Mouse (Mus musculus): ENCODE results near the gene 9930111J21Rik2. TPM values are rescaled to one million over a fixed set of nuclear protein-coding genes. Genes with fewer than 3 reads are reported as not detected.

9930111J21Rik2 gene
- polyA plus RNA-seq, 1 experiment from 2014 or later, result 0.60 TPM

GRCm38 (mm10) chr11:49088990-49089652 lies 38.1 kb upstream of the 9930111J21Rik2 start:
- Histone ChIP-seq H3K27ac (ENCODE audit: low read length) (no peak overlapping the region), H3K9ac (replicated peaks; ENCODE audit: low read length) (no peak overlapping the region), H3K4me3 (ENCODE audit: low read length) (no peak overlapping the region), H3K4me2 (replicated peaks; ENCODE audit: low read depth, low read length) (no peak overlapping the region), H3K9me3 (ENCODE audit: low read length) (no peaks in the 10 kb centered on the region), H3K36me3 (ENCODE audit: insufficient read depth, low read length) (no peaks in the 10 kb centered on the region), H3K4me1 (ENCODE audit: insufficient read depth, low read length) (peaks cover 10% of the 10 kb centered on the region; the same call in 1 of the 2 replicates), H3K27me3 (ENCODE audit: insufficient read depth, low read length) (no peaks in the 10 kb centered on the region)
- 90% methylated on average over 5 of the region's 5 CpGs for WGBS
- ATAC-seq (ENCODE audit: low FRiP score, low TSS enrichment), result no peak

DNA sequence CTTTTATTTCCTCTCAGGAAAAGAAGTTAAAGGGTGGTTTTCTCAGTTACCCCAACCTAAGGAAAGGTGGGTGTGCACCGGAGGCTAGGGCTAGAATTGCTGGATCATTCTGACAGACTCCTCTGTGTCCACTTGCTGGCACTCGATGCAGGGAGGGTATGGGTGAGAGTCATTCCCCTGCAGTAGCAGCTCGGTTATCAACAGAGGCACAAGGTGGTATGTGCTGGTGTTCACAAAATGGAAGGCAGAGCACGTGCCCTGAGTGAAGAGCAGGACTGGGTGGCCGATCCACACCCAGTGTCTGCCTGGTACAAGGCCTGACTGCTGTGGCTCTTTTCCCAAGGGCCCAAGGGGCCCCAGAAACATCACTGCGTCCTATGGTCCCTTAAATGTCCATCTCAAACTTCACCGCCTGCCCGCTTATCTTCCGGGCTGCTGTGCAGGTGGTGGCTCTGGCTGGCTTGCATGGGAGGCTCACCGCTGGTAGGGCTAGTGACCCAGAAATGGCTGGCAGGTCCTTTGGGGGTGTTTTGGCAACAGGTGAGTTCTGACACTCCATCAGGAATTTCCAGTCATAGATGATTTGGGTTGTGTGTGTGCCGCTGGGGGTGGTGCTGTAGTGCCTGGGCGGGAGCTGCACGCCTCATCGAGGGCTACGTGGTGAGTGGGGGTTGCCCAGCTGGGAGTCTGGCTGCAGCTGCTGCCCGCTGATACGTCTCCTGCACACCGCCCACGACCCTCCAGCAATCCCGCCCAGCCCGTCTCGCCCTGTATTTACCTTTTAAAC lies 37.0 kb upstream of the 9930111J21Rik2 start:
- Histone ChIP-seq H3K4me3 (ENCODE audit: low read length) (peak overlapping the region; percentile 7), H3K36me3 (ENCODE audit: insufficient read depth, low read length) (no peaks in the 10 kb centered on the region), H3K4me1 (ENCODE audit: insufficient read depth, low read length) (peaks cover 10% of the 10 kb centered on the region; the same call in 1 of the 2 replicates), H3K9ac (replicated peaks; ENCODE audit: low read length) (no peak overlapping the region), H3K27ac (ENCODE audit: low read length) (no peak overlapping the region), H3K4me2 (replicated peaks; ENCODE audit: low read depth, low read length) (peak overlapping the region; percentile 45), H3K27me3 (ENCODE audit: insufficient read depth, low read length) (no peaks in the 10 kb centered on the region), H3K9me3 (ENCODE audit: low read length) (no peaks in the 10 kb centered on the region)
- WGBS, result 31% methylated on average over 22 of the region's 22 CpGs
- peak; percentile 85; the same call in 1 of the 2 replicates for ATAC-seq (ENCODE audit: low FRiP score, low TSS enrichment)

- Histone ChIP-seq H3K36me3 (ENCODE audit: insufficient read depth, low read length) (no peaks in the 10 kb centered on the region), H3K9ac (replicated peaks; ENCODE audit: low read length) (no peak overlapping the region), H3K27ac (ENCODE audit: low read length) (no peak overlapping the region), H3K4me1 (ENCODE audit: insufficient read depth, low read length) (peaks cover 10% of the 10 kb centered on the region; the same call in 1 of the 2 replicates), H3K4me3 (ENCODE audit: low read length) (no peak overlapping the region), H3K27me3 (ENCODE audit: insufficient read depth, low read length) (no peaks in the 10 kb centered on the region), H3K4me2 (replicated peaks; ENCODE audit: low read depth, low read length) (no peak overlapping the region), H3K9me3 (ENCODE audit: low read length) (no peaks in the 10 kb centered on the region)
- ATAC-seq (ENCODE audit: low FRiP score, low TSS enrichment), result no peak
- WGBS, result 80% methylated on average over 6 of the region's 6 CpGs
Measured at GRCm38 (mm10) chr11:49086858-49087361, 35.9 kb upstream of the 9930111J21Rik2 start.

- Histone ChIP-seq H3K36me3 (ENCODE audit: insufficient read depth, low read length) (no peaks in the 10 kb centered on the region), H3K4me1 (ENCODE audit: insufficient read depth, low read length) (peaks cover 16% of the 10 kb centered on the region; the same call in 1 of the 2 replicates), H3K27me3 (ENCODE audit: insufficient read depth, low read length) (no peaks in the 10 kb centered on the region), H3K27ac (ENCODE audit: low read length) (0 out of 2 replicates have a peak overlapping the region, but pooled peaks have one; percentile 32), H3K9me3 (ENCODE audit: low read length) (no peaks in the 10 kb centered on the region), H3K4me3 (ENCODE audit: low read length) (no peak overlapping the region), H3K9ac (replicated peaks; ENCODE audit: low read length) (no peak overlapping the region), H3K4me2 (replicated peaks; ENCODE audit: low read depth, low read length) (no peak overlapping the region)
- no peak for ATAC-seq (ENCODE audit: low FRiP score, low TSS enrichment)
- WGBS, result 39% methylated on average over 3 of the region's 3 CpGs
Measured at GRCm38 (mm10) chr11:49084875-49085274, 33.8 kb upstream of the 9930111J21Rik2 start.

GRCm38 (mm10) chr11:49084385-49084784 lies 33.3 kb upstream of the 9930111J21Rik2 start:
- no peaks in the 10 kb centered on the region for H3K36me3 ChIP-seq (ENCODE audit: insufficient read depth, low read length)
- H3K9me3 ChIP-seq (ENCODE audit: low read length), result no peaks in the 10 kb centered on the region
- H3K4me3 ChIP-seq (ENCODE audit: low read length), result no peak overlapping the region
- H3K27ac ChIP-seq (ENCODE audit: low read length), result 0 out of 2 replicates have a peak overlapping the region, but pooled peaks have one; percentile 32
- WGBS, result 63% methylated on average over 1 of the region's 1 CpGs
- no peaks in the 10 kb centered on the region for H3K27me3 ChIP-seq (ENCODE audit: insufficient read depth, low read length)
- H3K9ac ChIP-seq (replicated peaks; ENCODE audit: low read length), result no peak overlapping the region
- ATAC-seq (ENCODE audit: low FRiP score, low TSS enrichment), result no peak
- H3K4me2 ChIP-seq (replicated peaks; ENCODE audit: low read depth, low read length), result no peak overlapping the region
- H3K4me1 ChIP-seq (ENCODE audit: insufficient read depth, low read length), result peaks cover 16% of the 10 kb centered on the region; the same call in 1 of the 2 replicates

DNA sequence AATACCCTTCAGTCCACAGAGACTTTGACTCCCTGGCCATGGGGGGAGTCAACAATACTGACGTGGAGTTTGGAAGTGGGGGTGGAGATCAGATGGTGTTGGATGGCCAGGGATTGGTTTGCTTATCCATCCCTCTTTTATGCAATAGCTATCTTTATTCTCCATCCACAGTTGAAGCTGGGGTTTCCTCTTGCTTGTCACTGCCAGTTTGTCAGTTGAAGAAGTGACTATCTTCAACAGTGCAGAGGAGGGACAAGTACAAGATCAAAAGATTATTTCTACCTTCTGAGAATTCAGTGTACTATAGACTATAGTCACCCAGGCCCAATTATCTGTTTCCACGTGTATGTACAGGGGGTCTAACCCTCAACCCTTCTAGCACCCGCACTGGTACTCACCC lies 32.8 kb upstream of the 9930111J21Rik2 start:
- H3K9ac ChIP-seq (replicated peaks; ENCODE audit: low read length), result no peak overlapping the region
- ATAC-seq (ENCODE audit: low FRiP score, low TSS enrichment), result no peak

GRCm38 (mm10) chr11:49083146-49083545 lies 32.1 kb upstream of the 9930111J21Rik2 start:
- no peak overlapping the region for H3K9ac ChIP-seq (replicated peaks; ENCODE audit: low read length)
- WGBS, result 82% methylated on average over 1 of the region's 1 CpGs
- H3K4me1 ChIP-seq (ENCODE audit: insufficient read depth, low read length), result peaks cover 13% of the 10 kb centered on the region; the same call in 1 of the 2 replicates
- H3K27me3 ChIP-seq (ENCODE audit: insufficient read depth, low read length), result no peaks in the 10 kb centered on the region
- H3K9me3 ChIP-seq (ENCODE audit: low read length), result no peaks in the 10 kb centered on the region
- H3K4me2 ChIP-seq (replicated peaks; ENCODE audit: low read depth, low read length), result no peak overlapping the region
- no peaks in the 10 kb centered on the region for H3K36me3 ChIP-seq (ENCODE audit: insufficient read depth, low read length)
- no peak overlapping the region for H3K4me3 ChIP-seq (ENCODE audit: low read length)
- ATAC-seq (ENCODE audit: low FRiP score, low TSS enrichment), result no peak
- no peak overlapping the region for H3K27ac ChIP-seq (ENCODE audit: low read length)

More for the DNA sequence above, 32.8 kb upstream of the 9930111J21Rik2 start:
- H3K9me3 ChIP-seq (ENCODE audit: low read length), result no peaks in the 10 kb centered on the region
- H3K27ac ChIP-seq (ENCODE audit: low read length), result no peak overlapping the region
- WGBS, result 75% methylated on average over 3 of the region's 3 CpGs
- H3K4me2 ChIP-seq (replicated peaks; ENCODE audit: low read depth, low read length), result no peak overlapping the region
- no peak overlapping the region for H3K4me3 ChIP-seq (ENCODE audit: low read length)
- H3K36me3 ChIP-seq (ENCODE audit: insufficient read depth, low read length), result no peaks in the 10 kb centered on the region
- peaks cover 16% of the 10 kb centered on the region; the same call in 1 of the 2 replicates for H3K4me1 ChIP-seq (ENCODE audit: insufficient read depth, low read length)
- no peaks in the 10 kb centered on the region for H3K27me3 ChIP-seq (ENCODE audit: insufficient read depth, low read length)

GRCm38 (mm10) chr11:49081886-49082285 lies 30.8 kb upstream of the 9930111J21Rik2 start:
- no peak overlapping the region for H3K27ac ChIP-seq (ENCODE audit: low read length)
- H3K27me3 ChIP-seq (ENCODE audit: insufficient read depth, low read length), result no peaks in the 10 kb centered on the region
- no peak overlapping the region for H3K4me2 ChIP-seq (replicated peaks; ENCODE audit: low read depth, low read length)
- no peak overlapping the region for H3K4me3 ChIP-seq (ENCODE audit: low read length)
- ATAC-seq (ENCODE audit: low FRiP score, low TSS enrichment), result no peak
- peaks cover 11% of the 10 kb centered on the region; the same call in 1 of the 2 replicates for H3K4me1 ChIP-seq (ENCODE audit: insufficient read depth, low read length)
- no peaks in the 10 kb centered on the region for H3K9me3 ChIP-seq (ENCODE audit: low read length)
- H3K36me3 ChIP-seq (ENCODE audit: insufficient read depth, low read length), result no peaks in the 10 kb centered on the region
- no peak overlapping the region for H3K9ac ChIP-seq (replicated peaks; ENCODE audit: low read length)
- WGBS, result 66% methylated on average over 3 of the region's 3 CpGs

DNA sequence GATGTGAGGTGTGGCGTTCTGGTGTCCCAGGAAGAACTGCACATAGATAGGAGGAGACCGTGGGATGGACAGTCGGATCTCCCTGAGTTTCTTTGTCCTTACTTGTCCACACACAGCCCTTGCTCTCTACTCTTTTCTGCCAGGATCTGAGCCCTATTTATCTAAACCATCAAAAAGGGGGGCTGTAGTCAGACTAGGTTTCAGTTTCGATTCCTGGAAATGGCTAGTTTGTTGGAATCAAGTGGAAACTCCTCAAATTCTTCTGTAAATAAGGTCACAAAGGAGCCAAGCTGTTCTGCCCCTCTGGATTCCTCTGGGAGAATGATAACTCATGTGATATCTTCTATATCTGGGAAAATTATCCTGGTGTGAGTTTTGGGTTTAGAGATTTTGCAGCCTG lies 30.3 kb upstream of the 9930111J21Rik2 start:
- Histone ChIP-seq H3K9me3 (ENCODE audit: low read length) (no peaks in the 10 kb centered on the region), H3K4me3 (ENCODE audit: low read length) (no peak overlapping the region), H3K9ac (replicated peaks; ENCODE audit: low read length) (no peak overlapping the region), H3K4me2 (replicated peaks; ENCODE audit: low read depth, low read length) (no peak overlapping the region), H3K36me3 (ENCODE audit: insufficient read depth, low read length) (no peaks in the 10 kb centered on the region), H3K4me1 (ENCODE audit: insufficient read depth, low read length) (peaks cover 11% of the 10 kb centered on the region; the same call in 1 of the 2 replicates), H3K27me3 (ENCODE audit: insufficient read depth, low read length) (no peaks in the 10 kb centered on the region), H3K27ac (ENCODE audit: low read length) (no peak overlapping the region)
- no peak for ATAC-seq (ENCODE audit: low FRiP score, low TSS enrichment)
- 69% methylated on average over 4 of the region's 4 CpGs for WGBS

All from kidney, embryonic 16.5 days (tissue).